Mouse (Mus musculus) gastrocnemius, postnatal 36 days (tissue): ENCODE measurements at regions not wholly inside any gene's neighbourhood (a gene's known extent, or its start where the extent isn't known, plus 50 kb on each side); places are given as distances from the start of the nearest gene placed in this dataset.

Experiments
- DNase-seq, 2 experiments: peaks; one replicate each; pipeline ENCODE4 v3.0.0; 2022
- intact Hi-C: fragments of 180-260 bp; cut with DNase I; formaldehyde crosslinking; loops from one replicate; pipeline ENCODE4 v1.15.1; 2025

GRCm38 (mm10) chr8:115861381-115861780, 153.8 kb upstream of the Maf start:
- DNase-seq, result no peak
- intact Hi-C loops, result no loop called here

GRCm38 (mm10) chr8:115859406-115859805, 151.8 kb upstream of the Maf start:
- intact Hi-C loops, result no loop called here
- DNase-seq, result peak in 1 of 2 experiments; percentile 16

- DNase-seq, result no peak
- intact Hi-C loops, result no loop called here
Measured at GRCm38 (mm10) chr8:115856816-115857215, 149.2 kb upstream of the Maf start.

- peak; percentile 13 to 21 for DNase-seq
- intact Hi-C loops, result no loop called here
Measured at GRCm38 (mm10) chr8:115855934-115856629, 148.5 kb upstream of the Maf start.

- peak in 1 of 2 experiments; percentile 63 for DNase-seq
- intact Hi-C loops, result no loop called here
Measured at GRCm38 (mm10) chr8:115854209-115854900, 146.8 kb upstream of the Maf start.

GRCm38 (mm10) chr8:115850552-115850951, 143.0 kb upstream of the Maf start:
- DNase-seq, result no peak
- intact Hi-C loops, result no loop called here

GRCm38 (mm10) chr8:115833391-115833790, 125.8 kb upstream of the Maf start:
- intact Hi-C loops, result no loop called here
- no peak for DNase-seq

- intact Hi-C loops, result no loop called here
- DNase-seq, result no peak
Measured at GRCm38 (mm10) chr8:115831675-115832074, 124.1 kb upstream of the Maf start.

- no peak for DNase-seq
- intact Hi-C loops, result no loop called here
Measured at GRCm38 (mm10) chr8:115830012-115830662, 122.5 kb upstream of the Maf start.

- intact Hi-C loops, result no loop called here
- no peak for DNase-seq
Measured at GRCm38 (mm10) chr8:115826516-115826915, 118.9 kb upstream of the Maf start.

GRCm38 (mm10) chr8:115825899-115826502, 118.4 kb upstream of the Maf start:
- intact Hi-C loops, result no loop called here
- DNase-seq, result no peak

GRCm38 (mm10) chr8:115824478-115824785, 116.8 kb upstream of the Maf start:
- no peak for DNase-seq
- intact Hi-C loops, result no loop called here

GRCm38 (mm10) chr8:115823673-115824477, 116.3 kb upstream of the Maf start:
- no peak for DNase-seq
- intact Hi-C loops, result no loop called here

GRCm38 (mm10) chr8:115813426-115813825, 105.8 kb upstream of the Maf start:
- no peak for DNase-seq
- intact Hi-C loops, result no loop called here

- intact Hi-C loops, result no loop called here
- no peak for DNase-seq
Measured at GRCm38 (mm10) chr8:115806579-115806978, 99.0 kb upstream of the Maf start.

GRCm38 (mm10) chr8:115806139-115806538, 98.5 kb upstream of the Maf start:
- no peak for DNase-seq
- intact Hi-C loops, result no loop called here

GRCm38 (mm10) chr8:115793587-115793986, 86.0 kb upstream of the Maf start:
- intact Hi-C loops, result no loop called here
- no peak for DNase-seq

GRCm38 (mm10) chr8:115788421-115788820, 80.8 kb upstream of the Maf start:
- no peak for DNase-seq
- intact Hi-C loops, result no loop called here

- no peak for DNase-seq
- intact Hi-C loops, result no loop called here
Measured at GRCm38 (mm10) chr8:115786185-115786584, 78.6 kb upstream of the Maf start.

GRCm38 (mm10) chr8:115785769-115786168, 78.2 kb upstream of the Maf start:
- intact Hi-C loops, result no loop called here
- DNase-seq, result no peak

GRCm38 (mm10) chr8:115783364-115783763, 75.8 kb upstream of the Maf start:
- DNase-seq, result no peak

More at GRCm38 (mm10) chr8:115783364-115783763, 75.8 kb upstream of the Maf start:
- intact Hi-C loops, result no loop called here
